Mouse (Mus musculus): ENCODE data around the gene Copz1.

DNA sequence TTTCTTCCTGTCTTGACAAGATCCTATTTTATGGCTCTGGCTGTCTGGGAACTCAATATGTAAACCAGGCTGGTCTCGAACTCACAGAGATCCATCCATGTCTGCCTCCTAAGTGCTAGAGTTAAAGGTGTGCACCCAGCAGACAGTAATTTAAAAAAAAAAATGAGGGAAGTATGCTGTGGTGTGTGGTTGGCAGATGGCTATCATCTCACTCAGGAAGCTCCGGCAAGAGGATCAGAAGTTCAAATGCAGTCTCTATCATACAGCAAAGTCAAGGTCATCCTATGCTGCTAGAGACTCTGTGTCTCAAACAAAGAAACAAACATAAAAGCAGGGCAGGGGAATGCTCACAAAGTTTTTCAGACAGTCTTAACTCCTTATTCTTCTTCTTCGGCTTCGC is 3.6 kb upstream of the Copz1 start:
- TF ChIP-seq CTCF (IDR thresholded peaks at IDR 0.05; ENCODE audit: borderline replicate concordance, insufficient read depth, low read length), result no peak
- TF ChIP-seq POLR2A (IDR thresholded peaks at IDR 0.05; ENCODE audit: low read depth, low read length), result no peak

Measured in embryonic fibroblast, embryonic 13.5 days (primary cell).